Mouse (Mus musculus): ENCODE results near the gene Wscd1.

The Wscd1 gene

DNA sequence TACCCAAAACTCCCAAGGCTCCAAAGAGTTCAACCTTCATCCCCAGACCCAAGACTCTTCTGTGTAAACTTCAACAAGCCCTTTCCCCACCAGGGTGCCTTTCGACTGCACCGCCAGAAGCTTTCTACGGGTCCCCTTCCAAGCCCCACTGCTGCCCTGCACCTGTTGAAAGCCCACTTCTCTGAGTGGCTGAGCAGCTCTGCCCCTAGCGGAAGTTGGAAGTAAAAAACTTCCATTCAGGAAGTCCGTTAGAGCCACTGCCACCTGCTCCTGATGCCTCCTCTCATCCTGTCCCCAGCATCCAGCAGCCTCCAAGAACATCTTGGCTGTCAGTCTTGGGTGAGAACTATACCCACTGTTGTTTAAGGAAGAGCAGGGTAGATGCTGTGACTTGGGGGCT, at the start of gene Wscd1:
TSS of gene Wscd1 (plus strand) at position 250 of the 400 bp plus-strand sequence.
- DNase-seq (ENCODE audit: low spot score in 2 of 2) = no peak

DNA sequence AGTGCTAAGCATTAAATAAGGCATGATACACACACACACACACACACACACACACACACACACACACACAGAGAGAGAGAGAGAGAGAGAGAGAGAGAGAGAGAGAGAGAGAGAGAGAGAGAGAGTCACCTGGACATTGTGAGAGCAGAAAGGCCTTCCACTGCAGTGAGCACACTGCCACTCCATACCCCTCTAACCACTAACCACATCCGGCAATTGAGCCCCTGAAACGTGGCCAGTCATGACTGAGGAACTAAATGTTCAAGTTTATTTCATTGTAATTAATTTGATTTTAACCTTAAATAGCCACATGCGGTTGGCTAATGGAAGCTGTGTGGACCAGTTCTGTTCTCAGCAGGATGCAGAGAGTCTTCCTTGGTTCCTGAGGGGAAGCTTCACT, 21.7 kb upstream of the Wscd1 start:
- DNase-seq (ENCODE audit: low spot score in 2 of 2) = no peak

DNA sequence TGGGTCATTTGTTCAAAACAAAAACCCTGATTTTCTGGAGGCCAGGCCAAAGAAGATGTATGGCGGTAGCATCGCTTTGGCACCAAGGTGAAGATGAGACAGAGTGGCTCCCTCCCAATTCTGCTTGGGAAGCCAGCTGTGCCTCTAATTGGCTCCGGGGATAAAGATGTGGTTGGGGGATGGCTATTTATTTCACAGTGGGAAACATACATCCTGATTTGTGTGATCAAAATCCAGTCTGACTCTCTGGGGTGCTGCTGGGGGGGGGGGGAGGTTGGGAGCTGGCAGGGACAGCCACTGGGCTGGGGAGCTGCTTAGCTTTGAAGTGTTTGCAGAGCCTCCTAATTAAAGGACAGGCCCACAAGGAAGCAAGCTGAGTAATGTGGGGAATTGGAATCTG, 20.4 kb upstream of the Wscd1 start:
- no peak for DNase-seq (ENCODE audit: low spot score in 2 of 2)

DNA sequence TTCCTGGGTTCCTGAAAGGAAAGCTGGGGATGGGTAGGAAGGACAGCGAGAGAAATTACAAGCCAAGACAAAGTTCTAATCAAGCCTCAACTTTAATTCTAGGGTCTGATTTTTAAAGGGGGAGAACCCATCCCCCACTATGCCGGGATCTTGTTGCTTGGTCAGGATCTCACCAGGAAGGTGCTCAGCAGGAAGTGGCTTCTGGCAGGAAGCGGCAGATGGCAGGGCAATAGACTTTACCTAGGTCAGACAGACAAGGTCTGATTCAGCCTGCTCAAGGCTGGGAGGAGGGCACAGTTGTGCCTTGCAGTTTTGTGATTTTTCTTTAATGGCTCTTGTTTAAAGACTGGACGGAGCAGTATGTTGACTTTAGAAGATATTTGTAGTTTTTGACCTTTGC, 15.9 kb upstream of the Wscd1 start:
- no peak for DNase-seq (ENCODE audit: low spot score in 2 of 2)

DNA sequence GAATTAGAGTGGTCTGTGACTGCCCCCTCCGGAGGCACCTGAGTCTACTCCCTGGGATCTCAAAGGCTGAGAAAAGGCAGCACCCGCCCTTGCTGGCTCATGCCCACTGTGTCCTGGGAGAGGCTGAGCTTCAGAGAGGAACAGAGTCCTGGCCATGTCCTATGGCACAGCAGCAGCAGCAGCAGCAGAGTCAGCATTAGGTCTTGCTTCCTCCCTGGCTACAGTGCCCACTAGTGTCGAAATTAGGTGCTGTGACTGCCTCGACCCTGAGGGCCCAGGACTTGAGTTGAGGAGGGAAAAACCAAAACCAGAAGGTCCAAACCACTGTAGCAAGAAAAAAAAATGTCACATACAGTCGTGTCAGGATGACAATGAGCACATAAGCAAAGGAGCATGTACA, 12.6 kb upstream of the Wscd1 start:
- no peak for DNase-seq (ENCODE audit: low spot score in 2 of 2)

DNA sequence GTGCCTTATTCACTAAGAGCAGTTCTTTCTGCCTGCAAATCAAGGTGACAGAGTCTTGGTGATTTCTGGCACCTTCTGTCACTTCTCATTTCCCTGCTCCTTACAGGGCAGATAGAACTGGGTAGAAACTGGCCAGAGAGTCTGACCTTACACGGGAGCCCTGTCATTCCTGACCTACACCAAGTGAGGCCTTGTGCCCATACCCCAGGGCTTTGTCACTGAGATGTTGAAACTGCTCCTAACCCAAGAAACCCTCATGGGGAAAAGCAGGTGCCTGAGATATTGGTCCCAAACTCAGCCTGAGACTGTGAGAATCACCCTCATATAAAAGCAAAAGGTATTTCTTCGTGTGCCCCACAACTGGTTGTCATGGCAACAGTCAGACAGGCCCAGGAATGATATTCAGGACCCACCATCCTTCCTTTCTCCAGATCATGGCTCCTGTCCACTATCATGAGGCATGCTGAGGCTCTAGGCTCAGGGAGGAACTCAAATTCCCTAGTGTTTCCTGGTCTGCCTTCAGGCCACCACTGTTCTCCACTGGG, 11.1 kb upstream of the Wscd1 start:
- no peak for DNase-seq (ENCODE audit: low spot score in 2 of 2)

GRCm38 (mm10) chr11:71745875-71746274, 3.8 kb upstream of the Wscd1 start:
- DNase-seq (ENCODE audit: low spot score in 2 of 2) = no peak

DNA sequence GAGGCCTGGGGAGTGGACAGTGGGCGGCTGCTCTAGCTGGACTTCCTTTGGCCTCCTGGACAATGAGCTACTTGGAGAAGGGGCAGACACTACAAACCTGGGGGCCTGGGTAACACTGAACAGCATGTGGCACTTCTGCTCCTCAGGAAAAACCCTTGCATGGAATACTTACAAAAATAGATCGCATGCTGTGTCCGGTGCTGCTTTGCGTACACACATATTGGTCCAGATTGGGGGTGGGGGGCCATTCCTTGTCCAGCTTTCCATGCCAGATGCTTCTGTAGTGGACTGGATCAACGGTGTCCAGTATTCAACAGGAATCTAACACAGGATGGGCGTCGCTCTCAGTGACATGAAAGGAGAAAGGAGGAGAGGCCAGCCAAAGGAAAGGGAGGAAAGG, 2.0 kb upstream of the Wscd1 start:
- DNase-seq (ENCODE audit: low spot score in 2 of 2) = no peak

DNA sequence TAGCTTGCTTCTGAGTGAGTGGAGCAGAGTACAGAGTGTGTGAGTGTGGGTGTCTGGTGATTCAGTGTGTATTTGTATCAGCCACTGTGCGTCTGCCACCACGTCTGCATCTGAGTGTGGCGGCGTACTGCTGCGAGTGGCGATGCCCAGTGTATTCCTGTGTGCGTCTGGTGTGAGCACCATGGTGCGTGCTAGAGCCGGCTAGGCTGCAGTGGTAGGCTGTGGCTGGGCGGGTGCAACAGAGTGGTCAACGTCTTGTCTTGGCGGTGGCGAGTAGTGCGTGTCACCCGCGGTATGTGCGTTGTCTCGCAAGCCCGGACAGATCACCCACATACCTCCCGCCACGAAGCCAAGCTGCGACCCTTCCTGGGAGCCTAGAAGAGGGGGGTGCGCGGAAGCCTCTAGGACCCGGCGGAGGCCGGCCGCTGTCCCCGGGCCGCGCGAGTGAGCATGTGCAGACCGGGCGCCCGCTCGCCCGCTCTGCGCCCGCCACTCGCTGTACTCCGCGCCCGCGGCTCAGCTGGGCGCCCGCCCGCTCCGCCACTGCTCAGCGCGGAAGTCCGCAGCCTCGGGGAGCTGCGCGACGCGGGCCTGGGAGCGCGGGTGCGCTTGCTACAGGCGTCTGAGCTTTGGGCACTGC, 934 bp downstream of the Wscd1 start:
- peak in 1 of 2 experiments; percentile 52 for DNase-seq (ENCODE audit: low spot score in 2 of 2)

DNA sequence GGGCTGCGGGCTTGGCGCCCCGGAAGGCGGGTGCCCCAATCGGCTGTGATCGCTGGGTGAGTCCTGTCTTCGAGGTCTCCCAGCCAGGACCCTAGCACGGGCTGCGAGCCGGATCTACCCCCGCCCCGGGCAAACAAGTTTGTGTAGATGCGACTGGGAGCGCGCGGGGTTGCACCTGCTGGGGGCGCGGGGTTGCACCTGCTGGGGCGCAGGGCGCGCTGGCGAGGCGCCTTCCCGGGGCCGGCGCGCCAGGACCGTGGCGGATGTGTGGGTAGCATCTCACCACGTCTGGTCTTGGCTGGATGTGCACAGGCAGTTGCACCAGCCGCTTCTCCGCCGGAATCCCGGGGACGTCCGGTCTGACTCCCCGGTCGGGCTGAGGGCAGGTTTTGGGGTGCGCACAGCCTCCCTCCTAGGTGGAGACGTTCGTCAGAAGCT, 1.5 kb downstream of the Wscd1 start:
- DNase-seq (ENCODE audit: low spot score in 2 of 2) = no peak

DNA sequence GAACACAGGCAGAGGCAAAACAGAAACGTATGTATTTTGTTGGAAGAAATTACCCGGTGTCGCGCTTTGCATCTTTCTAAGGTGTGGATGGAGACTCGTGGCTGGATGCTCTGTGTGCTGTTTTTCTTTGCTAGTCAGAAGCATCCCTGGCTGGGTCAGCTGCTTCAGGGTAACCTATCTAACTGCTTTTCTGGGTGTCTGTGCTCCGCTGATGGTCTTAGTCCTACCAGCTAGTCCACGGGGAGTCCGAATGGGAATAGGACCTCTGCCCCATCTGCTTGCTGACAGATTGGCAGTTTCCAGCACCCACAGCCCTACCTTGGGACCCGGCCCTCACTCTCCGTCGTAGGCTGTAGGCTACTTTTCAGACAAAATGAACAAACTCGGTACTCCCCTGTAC, 2.0 kb downstream of the Wscd1 start:
- DNase-seq (ENCODE audit: low spot score in 2 of 2) = no peak

DNA sequence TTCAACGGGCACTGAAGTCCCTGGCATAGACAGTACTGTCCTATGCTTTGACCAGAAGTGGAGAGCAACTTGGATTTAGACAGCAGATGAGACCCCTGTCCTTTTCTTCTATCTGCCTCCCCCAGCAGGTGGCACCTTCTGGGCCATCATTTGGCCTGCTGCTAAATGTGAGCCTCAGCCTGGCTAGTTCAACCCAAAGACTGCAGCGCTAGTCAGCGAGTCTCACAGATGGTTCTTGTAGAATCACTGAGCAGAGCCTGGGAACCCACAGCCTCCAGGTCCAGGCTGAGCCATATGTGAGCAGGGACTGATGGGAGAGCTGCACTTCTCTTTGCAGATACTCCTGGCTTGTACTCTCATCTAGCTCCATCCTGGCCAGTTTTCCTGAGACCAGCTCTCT, 2.9 kb downstream of the Wscd1 start:
- DNase-seq (ENCODE audit: low spot score in 2 of 2) = no peak

- no peak for DNase-seq (ENCODE audit: low spot score in 2 of 2)
Observed at GRCm38 (mm10) chr11:71755115-71755514, 5.4 kb downstream of the Wscd1 start.

DNA sequence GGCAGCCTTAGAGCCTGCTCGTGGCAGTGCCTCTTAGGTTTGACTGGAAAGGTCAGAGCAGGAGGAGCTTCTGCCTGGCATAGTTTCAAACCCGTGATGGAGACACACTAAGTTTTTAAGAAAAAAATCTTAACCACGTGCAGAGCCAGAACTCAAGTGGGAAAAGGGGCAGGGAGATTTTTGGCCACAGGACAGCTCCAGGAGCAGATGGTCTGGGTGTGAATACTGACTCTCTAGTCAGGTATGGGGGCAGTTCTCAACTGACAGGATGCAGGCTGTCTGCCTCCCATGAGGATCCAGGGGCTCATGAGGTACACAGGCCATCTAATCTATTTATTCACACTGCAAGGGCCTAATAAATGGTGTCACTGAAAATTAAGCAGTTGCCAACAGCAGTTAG, 6.6 kb downstream of the Wscd1 start:
- DNase-seq (ENCODE audit: low spot score in 2 of 2) = no peak

GRCm38 (mm10) chr11:71758211-71759110, 8.7 kb downstream of the Wscd1 start:
- peak in 1 of 2 experiments; percentile 43 for DNase-seq (ENCODE audit: low spot score in 2 of 2)

DNA sequence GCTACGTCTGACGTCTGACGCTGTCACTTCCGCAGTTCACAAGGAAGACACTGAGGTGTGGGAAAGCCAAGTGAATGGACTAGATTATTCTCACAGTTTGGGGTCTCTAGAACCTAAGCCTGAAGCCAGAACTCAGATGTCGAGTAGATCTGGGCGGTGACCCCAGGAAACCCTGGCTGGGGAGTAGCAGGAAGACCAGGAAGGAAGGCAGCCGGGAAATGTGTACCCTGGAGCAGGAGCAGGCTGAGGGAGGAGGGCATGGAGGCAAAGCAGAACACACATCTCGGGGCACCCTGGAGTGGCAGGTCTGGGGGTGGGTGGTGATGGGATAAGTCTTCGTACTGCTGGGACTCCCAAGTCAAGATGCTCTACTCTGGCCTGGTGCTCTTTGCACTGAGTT, 11.3 kb downstream of the Wscd1 start:
- no peak for DNase-seq (ENCODE audit: low spot score in 2 of 2)

- DNase-seq (ENCODE audit: low spot score in 2 of 2) = no peak
Observed at GRCm38 (mm10) chr11:71763154-71763553, 13.4 kb downstream of the Wscd1 start.

DNA sequence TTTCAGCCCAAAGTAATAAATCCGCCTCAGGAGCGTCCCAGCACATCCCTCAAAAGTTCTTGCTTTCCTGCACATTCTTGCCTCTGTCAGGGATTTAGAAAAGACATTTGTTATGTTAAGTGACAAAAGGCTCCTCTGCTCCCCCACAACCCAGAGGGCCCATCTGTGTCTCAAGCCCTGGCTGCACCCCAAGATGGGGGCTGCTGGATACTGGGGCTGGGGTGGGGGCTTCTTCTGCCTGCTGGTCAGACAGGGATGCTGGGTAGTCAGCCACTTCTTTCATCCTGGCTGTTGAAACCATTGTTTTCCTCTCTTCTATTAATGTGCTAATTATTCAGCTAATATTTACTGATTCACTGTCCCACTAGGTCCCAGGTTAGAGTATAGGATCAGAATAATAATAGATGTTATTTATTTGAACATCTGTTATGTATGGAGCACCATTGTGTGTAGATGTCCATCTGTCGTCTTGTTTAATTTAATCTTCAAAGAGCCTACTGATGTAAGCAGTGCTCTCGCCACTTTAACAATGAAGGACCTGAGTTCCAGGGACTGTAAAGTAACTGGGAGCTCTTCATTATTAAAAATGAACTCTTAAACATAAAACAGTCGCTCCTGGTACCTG, 14.0 kb downstream of the Wscd1 start:
- DNase-seq (ENCODE audit: low spot score in 2 of 2) = peak in 1 of 2 experiments; percentile 4

DNA sequence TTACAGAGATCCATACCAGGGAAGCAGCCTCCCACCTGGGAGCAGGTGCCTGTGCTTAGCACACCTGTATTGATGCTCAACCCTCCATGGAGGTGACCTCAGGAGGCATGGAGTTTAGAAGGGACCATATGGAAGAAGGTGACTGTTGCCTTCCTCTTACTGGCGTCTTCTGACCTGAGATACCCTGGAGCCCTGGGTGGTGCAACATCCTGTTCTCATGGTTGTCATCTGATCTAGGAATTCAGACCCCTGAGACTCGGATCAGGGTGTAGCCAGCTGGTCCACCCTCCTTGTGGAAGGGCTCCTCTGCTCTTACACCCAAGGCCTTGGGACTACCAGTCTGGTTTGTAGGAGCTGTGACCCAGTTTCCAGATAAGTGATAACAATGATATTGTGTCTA, 15.0 kb downstream of the Wscd1 start:
- no peak for DNase-seq (ENCODE audit: low spot score in 2 of 2)

- DNase-seq (ENCODE audit: low spot score in 2 of 2) = no peak
Observed at GRCm38 (mm10) chr11:71765335-71765734, 15.6 kb downstream of the Wscd1 start.

- DNase-seq (ENCODE audit: low spot score in 2 of 2) = no peak
Observed at GRCm38 (mm10) chr11:71766380-71766779, 16.7 kb downstream of the Wscd1 start.

- no peak for DNase-seq (ENCODE audit: low spot score in 2 of 2)
Observed at GRCm38 (mm10) chr11:71767726-71768125, 18.0 kb downstream of the Wscd1 start.
